Mouse (Mus musculus) thymus, adult 2 months (tissue): ENCODE measurements at regions not wholly inside any gene's neighbourhood (a gene's known extent, or its start where the extent isn't known, plus 50 kb on each side); places are given as distances from the start of the nearest gene placed in this dataset.

Experiments
- CTCF ChIP-seq: fragments of 200-500 bp; IDR thresholded peaks from 2 replicates; pipeline ENCODE4 v1.5.1; 2012; ENCODE audit warnings: mild to moderate bottlenecking, control low read depth, low read length, moderate library complexity, borderline replicate concordance; ENCODE audit not compliant: control insufficient read depth, poor library complexity, insufficient read depth; ENCODE audit errors: extremely low read depth
- POLR2A ChIP-seq: fragments of 200-500 bp; IDR thresholded peaks from 2 replicates; pipeline ENCODE4 v1.6.1; 2012; ENCODE audit warnings: mild to moderate bottlenecking, low read length, control low read depth, moderate library complexity; ENCODE audit not compliant: control insufficient read depth, poor library complexity, insufficient read depth; ENCODE audit errors: extremely low read depth

DNA sequence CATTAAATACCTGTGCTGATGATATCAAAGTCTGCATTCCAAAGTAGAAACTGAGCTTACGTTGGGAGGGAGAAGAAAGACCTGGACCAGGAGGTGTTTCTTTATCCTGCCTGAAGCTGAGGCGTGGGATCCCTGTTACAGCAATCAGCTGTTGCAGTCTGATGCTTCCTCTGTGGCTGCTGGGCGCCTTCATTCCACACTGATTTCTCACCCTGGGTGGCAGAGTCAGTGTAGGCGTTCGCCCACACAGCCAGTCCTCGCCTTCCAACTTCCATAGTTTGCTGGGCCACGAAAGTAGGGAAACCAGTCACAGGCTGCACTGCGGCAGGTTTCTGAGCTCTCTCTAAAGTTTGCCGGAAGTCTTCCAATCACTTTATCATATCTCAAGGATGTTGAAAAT is 59.7 kb upstream of the Ralgapa2 start:
- TF ChIP-seq POLR2A, result no peak
- TF ChIP-seq CTCF, result no peak
